Mouse (Mus musculus) retina, embryonic 14.5 days (tissue): ENCODE data around the gene Hykk.
"Not testable (repeated sequence)": the region's sequence is repeated elsewhere in the genome, so short reads cannot be mapped to it uniquely, and the experiment has no call there.

Source experiments
- DNase-seq: peaks from one replicate; pipeline ENCODE4 v3.0.0-alpha.2; 2015; ENCODE audit warnings: low spot score

The Hykk gene

GRCm38 (mm10) chr9:54917010-54917677 lies at the start of gene Hykk:
TSS of gene Hykk (plus strand) at chr9:54917283.
- peak; percentile 96 for DNase-seq

GRCm38 (mm10) chr9:54878759-54879158 lies 38.3 kb upstream of the Hykk start:
- no peak for DNase-seq

DNA sequence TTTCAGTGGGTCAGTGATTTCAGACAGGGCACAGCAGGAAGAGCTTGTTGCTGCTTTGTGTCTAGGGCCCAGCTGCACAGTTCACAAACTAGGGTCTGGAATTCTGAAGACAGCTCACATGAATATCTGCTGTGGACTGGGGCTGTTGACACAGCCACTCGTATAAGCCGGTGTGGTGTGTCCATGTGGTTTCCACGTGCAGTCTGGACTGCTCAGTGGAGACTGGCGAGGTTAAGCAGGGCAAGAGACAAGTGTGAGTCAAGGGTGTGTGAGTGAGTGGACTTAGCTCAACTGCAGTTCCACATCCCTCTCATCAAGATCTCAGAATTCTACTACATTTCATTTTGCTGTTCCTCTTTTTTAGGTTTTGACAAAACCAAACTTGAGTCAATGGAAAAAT lies 25.0 kb upstream of the Hykk start:
- DNase-seq: no peak

DNA sequence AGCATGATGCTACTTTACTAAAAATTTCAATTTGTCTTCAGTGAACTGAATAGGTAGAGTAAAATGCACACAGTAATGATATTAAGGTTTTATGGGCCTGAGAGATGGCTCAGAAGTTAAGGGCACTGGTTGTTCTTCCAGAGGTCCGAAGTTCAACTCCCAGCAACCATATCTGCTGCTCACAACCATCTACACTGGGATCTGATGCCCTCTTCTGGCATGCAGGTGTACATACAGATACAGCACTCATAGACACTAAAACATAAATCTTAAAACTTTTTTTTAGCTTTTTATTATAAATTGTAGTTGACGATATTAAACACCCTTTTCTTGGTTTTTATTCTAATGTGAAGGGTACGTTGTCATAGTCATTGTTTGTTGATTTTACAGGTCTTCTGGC lies 20.0 kb upstream of the Hykk start:
- peak; percentile 25 for DNase-seq

DNA sequence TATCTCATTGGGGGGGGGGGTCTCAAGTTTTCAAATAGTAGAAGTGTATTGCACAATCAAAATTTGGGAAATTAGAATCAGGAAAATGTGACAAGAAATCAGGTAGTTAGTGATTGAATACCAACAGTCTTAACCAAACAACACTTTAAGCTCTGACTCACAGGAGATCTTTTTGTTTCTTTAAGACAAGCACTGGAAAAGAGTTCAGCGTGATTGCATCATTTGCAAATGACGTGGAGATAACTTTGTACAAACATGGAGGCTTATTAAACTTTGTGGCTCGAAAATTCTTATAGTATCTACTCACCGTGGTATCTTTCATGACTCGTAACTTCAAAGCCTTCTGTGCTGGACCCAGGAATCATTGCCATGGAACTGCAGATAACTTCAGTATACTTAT lies 7.6 kb upstream of the Hykk start:
- DNase-seq: no peak

GRCm38 (mm10) chr9:54915576-54915975 lies 1.5 kb upstream of the Hykk start:
- no peak for DNase-seq

- DNase-seq: no peak
These were observed 682 bp upstream of the Hykk start for GRCm38 (mm10) chr9:54916401-54916800.

DNA sequence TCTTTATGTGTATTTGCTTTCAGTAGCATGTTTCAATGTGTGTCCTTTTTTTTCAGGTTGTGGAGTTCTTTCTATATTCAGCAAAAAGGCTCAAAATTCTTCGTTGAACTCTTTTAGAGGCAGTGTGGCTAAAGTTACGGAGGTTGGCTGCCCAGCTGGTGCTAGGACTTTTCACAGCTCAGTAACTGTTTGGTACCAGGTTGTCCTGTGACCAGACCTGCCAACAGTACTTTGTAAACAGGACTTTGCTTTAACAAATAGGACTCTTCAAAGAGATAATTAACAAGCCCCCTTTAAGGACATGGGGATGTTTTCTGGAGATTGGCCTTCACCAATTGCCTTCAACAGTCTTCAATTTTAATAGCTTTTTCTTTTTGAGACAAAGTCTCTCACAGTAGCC lies 1.1 kb downstream of the Hykk start:
- no peak for DNase-seq

DNA sequence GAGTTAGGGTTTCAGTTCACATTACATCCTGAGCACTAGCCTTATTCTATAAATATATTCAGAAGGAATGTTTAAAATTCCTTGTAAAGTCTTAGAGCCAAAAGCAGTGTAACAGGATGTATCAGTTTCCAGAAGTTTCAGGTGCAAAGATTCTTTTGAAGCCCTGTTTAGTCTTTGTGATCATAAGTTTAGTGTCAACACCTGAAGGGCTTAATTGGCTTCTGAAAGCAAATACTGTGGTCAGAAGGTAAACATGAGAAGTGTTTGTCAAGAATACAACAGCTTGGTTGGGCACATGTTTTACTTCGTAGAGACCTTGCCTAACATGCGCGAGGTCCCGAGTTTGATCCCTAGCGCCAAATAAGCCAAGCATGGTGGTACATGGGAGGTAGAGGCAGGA lies 1.7 kb downstream of the Hykk start:
- no peak for DNase-seq

GRCm38 (mm10) chr9:54919946-54920345 lies 2.9 kb downstream of the Hykk start:
- no peak for DNase-seq

DNA sequence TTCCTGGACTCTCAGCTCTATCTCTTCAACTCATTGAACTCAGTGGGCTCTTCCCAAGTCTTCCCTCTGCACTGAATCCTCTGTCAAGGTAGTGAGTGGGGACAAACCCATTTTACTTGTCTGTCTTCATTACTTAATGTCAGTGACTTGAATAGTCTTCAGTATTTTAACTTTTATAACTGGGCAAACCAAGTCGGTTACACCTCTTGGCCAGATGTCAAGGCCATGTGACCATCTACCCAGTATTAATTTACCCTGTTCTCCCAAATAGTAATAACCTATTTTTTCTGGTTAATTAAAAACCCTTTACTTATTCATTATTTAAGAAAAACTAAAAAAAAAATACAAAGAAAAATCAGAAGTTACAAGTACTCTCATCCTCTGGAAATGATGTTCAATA lies 13.7 kb downstream of the Hykk start:
- no peak for DNase-seq

DNA sequence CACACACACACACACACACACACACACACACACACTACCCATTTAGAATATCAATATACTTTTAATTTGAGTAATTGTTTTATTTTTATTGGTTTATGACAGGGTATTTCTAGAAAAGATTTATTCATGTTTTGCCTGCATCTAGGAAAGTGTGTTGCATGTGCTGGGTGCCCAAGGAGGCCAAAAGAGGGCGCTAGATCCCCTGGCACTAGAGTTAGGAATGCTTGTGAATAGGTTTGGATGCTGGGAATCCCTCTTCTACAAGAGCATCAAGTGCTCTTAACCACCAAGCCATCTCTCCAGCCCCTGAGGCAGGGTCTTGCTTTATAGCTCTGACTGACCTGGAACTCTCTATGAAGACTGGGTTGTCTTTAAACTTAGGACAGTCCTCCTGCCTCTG lies 14.7 kb downstream of the Hykk start:
- DNase-seq: no peak

DNA sequence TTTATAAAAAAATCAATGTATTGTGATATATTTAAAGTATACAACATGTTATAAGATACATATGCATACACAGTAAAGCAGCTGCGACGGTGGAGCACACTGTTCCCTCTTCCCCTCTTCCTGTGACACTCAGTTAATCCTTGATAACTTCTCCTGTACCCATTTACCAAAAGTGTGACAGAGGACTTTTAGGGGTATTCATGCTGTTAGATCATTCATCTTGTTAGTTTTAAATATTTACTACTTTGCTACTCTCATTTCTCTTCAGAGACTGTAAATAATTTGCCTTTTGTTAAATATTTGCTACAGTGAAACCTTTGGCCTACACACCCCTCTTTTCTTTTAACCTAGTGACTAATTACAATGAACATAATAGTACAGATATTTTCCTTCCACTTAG lies 15.3 kb downstream of the Hykk start:
- DNase-seq: no peak

DNA sequence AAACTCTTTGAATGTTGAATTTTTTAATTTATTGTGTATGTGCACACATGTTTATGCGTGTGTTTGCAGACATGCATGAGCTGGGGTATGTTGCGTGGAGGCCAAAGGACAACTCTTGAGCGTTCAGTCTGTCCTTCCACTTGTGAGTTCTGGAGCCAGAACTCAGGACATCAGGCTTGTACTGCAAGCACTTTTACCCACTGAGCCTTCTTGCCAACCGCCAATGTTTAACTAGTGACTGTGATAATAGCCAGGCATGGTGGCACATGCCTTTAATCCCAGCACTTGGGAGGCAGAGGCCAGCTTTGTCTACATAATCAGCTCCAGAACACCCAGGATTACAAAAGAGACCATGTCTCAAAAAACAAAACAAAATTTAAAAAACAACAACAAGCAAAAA lies 25.0 kb downstream of the Hykk start:
- no peak for DNase-seq

- no peak for DNase-seq
These were observed 27.4 kb downstream of the Hykk start for GRCm38 (mm10) chr9:54944467-54944866.

GRCm38 (mm10) chr9:54946256-54946655 lies 29.2 kb downstream of the Hykk start:
- no peak for DNase-seq

GRCm38 (mm10) chr9:54949465-54949864 lies 32.4 kb downstream of the Hykk start:
- DNase-seq: no peak

DNA sequence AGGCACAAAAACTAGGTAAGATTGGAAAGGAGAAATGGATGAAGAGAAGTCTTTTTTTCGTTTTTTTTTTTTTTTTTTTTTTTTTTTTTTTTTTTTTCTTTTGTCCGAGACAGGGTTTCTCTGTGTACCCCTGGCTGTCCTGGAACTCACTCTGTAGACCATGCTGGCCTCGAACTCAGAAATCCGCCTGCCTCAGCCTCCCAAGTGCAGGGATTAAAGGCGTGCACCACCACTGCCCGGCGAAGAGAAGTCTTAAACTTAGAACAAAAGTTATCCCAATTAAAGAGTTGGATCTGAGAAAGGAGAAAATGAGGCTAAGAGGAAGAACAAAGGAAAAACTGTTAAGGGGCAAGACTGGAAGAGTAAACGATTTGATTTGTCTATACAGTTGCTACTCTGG lies 33.1 kb downstream of the Hykk start:
- DNase-seq: not testable (repeated sequence)

- peak; percentile 94 for DNase-seq
These were observed 33.7 kb downstream of the Hykk start, which contains the start of the genes Psma4 and AY074887 for GRCm38 (mm10) chr9:54950575-54951321. TSS of gene Psma4 (plus strand) at chr9:54950790. TSS of gene AY074887 (minus strand) at chr9:54950998.

DNA sequence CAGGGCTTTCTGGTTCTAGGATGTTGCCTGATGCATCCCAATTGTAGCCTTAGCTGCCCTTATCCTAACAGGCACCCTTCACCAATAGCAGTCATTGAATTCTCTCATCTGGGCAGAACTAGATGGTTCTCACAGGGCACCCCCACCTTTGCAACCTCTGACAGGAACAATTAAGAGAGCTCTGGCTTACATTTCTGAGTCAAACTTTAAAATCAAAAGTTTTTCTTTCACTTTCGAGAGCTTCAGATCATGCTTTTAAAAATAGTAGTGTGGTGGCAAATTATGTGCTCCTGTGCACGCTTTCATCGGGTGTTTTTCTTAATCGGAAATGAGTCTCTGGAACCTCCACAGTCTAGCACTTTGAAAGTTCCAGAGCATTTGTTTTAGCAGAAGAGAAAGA lies 44.0 kb downstream of the Hykk start:
- no peak for DNase-seq

DNA sequence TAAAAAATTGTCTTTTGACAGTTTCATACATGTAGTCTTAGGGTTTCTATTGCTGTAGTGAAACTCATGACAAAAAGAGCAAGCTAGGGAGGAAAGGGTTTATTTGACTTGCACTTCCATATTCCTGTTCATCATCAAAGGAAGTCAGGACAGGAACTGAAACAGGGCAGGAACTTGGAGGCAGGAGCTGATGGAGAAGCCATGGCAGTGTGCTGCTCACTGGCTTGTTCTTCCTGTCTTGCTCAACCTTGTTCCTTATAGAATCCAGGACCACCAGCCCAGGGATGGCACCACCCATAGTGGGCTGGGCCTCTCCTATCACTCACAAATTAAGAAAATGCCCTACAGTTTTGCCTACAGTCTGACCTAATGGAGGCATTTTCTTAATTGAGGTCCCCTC lies 46.6 kb downstream of the Hykk start:
- no peak for DNase-seq

- DNase-seq: no peak
These were observed 53.0 kb downstream of the Hykk start for GRCm38 (mm10) chr9:54969972-54970637.

DNA sequence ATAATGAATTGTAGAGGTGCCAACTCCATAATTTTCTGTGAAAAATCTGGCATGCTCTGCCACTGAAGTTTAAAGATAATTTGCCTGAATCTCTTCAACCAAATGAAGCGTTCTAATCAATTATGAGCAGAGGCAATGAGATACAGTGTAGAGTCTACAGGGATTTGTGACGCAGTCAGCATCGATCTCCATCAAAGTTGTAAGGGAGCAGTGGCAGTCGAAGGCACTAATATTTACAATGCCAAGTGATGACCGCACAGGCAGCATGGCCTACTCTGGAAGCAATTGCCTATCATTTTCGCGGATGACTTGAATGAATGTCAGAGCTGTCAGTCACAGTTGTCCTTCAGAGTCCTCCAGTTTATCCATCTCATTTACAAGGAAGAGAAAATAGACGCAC lies 63.6 kb downstream of the Hykk start, which contains the start of gene Chrna5:
TSS of gene Chrna5 (plus strand) at position 207 of the 400 bp plus-strand sequence.
- peak; percentile 69 for DNase-seq
